In genomic region chr16:96304438-96304837, GRCm38 (mm10) we compare ENCODE assay signal across 16 mouse cellular contexts.
"Had no signal": no experiment of that assay in that cellular context is flagged by ENCODE, and none has a peak within 500 bp of the region (broad histone marks: within the 10 kb centered on the region; RNA-seq: fewer than 3 reads in every experiment).

No protein-coding gene starts in this region.

- H3K36me3 ChIP-seq: limb, embryonic 15.5 days; liver, embryonic 13.5 days; lung, embryonic 15.5 days; midbrain, embryonic 13.5 days; neural tube, embryonic 15.5 days had no signal

- H3K27me3 ChIP-seq: limb, embryonic 15.5 days; liver, embryonic 13.5 days; lung, embryonic 15.5 days; midbrain, embryonic 13.5 days; neural tube, embryonic 15.5 days had no signal

- H3K4me1 ChIP-seq: limb, embryonic 15.5 days; liver, embryonic 13.5 days; lung, embryonic 15.5 days; midbrain, embryonic 13.5 days had no signal

- H3K27ac ChIP-seq: limb, embryonic 15.5 days; liver, embryonic 13.5 days; lung, embryonic 15.5 days; macrophage; midbrain, embryonic 13.5 days; neural tube, embryonic 15.5 days had no signal

- H3K4me2 ChIP-seq: limb, embryonic 15.5 days; liver, embryonic 13.5 days; lung, embryonic 15.5 days; midbrain, embryonic 13.5 days; neural tube, embryonic 15.5 days had no signal

- ATAC-seq: liver, postnatal 0 days; midbrain, embryonic 13.5 days had no signal

- H3K4me3 ChIP-seq: limb, embryonic 15.5 days; liver, embryonic 13.5 days; lung, embryonic 15.5 days; midbrain, embryonic 13.5 days; myocyte; neural tube, embryonic 15.5 days had no signal

- H3K9me3 ChIP-seq: limb, embryonic 15.5 days; liver, embryonic 13.5 days; lung, embryonic 15.5 days; midbrain, embryonic 13.5 days; neural tube, embryonic 15.5 days had no signal

- H3K9ac ChIP-seq: limb, embryonic 15.5 days; liver, embryonic 13.5 days; liver, postnatal 0 days; lung, embryonic 15.5 days; midbrain, embryonic 13.5 days; neural tube, embryonic 15.5 days had no signal

- DNase-seq: kidney, adult 8-10 months; kidney, postnatal 25 days; layer of hippocampus, adult 9-11 months; liver, embryonic 13.5 days; liver, postnatal 0 days; lung, postnatal 14 days; right cerebral cortex, postnatal 4 days; spleen, adult 18-20 months; thymus, adult 2 months; thymus, postnatal 25 days had no signal
